Mouse (Mus musculus): Measurements from ENCODE around the gene Tmem29.
"Not testable (repeated sequence)": the region's sequence is repeated elsewhere in the genome, so short reads cannot be mapped to it uniquely, and the experiment has no call there.

Tmem29 gene

GRCm38 (mm10) chrX:150458766-150459350 is at the start of gene Tmem29:
Gene Tmem29, minus strand, starts transcription at chrX:150459154.
- peak; percentile 76 to 89 for DNase-seq (ENCODE audit: low spot score in 2 of 2)

DNA sequence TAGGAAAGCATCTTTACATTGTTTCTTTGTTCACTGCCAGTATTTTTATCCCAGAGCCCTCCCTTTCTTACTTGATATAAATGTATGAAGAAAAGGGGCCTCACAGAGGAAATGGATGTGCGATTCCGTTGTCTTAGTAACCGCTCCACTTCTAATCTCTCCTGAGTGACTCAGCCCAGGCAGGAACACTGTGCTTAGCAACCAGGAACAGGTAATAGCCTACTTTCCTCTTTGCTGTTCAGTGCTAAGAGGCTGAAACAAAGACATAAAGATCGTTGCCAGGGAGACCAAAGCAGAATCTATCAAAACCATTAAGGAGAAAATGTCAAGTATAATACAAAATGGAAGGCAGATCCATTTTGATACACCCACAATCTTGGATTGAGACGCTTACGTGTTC is 49.7 kb upstream of the Tmem29 start:
- no peak for DNase-seq (ENCODE audit: low spot score in 2 of 2)

- not testable (repeated sequence) for DNase-seq (ENCODE audit: low spot score in 2 of 2)
Measured at GRCm38 (mm10) chrX:150487811-150488210, 28.9 kb upstream of the Tmem29 start.

DNA sequence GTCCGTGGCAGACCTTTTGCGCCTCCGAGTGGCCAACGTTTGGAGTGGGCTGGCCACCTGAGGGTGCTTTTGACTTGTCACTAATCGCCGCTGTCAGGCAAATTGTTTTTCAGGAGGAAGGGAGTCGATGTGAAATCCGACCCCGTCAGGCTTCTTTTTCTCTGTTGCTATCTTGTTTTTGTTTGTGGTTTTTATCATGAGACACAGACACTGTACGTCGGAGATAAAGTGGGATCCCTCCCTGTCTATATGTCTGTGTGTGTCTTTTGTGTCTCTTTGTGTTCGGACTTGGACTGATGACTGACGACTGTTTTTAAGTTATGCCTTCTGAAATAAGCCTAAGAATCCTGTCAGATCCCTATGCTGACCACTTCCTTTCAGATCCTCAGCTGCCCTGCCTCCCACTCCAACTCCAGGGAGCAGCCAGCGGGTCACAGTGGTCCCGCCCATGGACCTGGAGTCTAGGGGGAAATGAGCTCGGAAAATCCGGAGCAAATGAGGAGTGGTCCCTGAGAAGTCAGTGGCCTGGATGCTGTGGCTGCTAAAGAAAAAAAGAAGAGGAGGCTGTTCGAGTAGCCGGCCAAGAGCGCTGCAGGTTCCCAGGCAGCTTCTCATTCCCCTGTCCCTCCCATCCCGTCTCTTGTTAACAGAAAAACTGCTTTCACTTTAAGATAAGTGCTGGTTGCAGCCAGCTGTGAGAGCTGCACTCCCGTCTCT is 27.5 kb upstream of the Tmem29 start:
- DNase-seq (ENCODE audit: low spot score in 2 of 2), result not testable (repeated sequence)

- peak; percentile 81 to 90 for DNase-seq (ENCODE audit: low spot score in 2 of 2)
Measured at GRCm38 (mm10) chrX:150477854-150478780, 19.2 kb upstream of the Tmem29 start.

- DNase-seq (ENCODE audit: low spot score in 2 of 2), result no peak
Measured at GRCm38 (mm10) chrX:150471416-150471815, 12.5 kb upstream of the Tmem29 start.

DNA sequence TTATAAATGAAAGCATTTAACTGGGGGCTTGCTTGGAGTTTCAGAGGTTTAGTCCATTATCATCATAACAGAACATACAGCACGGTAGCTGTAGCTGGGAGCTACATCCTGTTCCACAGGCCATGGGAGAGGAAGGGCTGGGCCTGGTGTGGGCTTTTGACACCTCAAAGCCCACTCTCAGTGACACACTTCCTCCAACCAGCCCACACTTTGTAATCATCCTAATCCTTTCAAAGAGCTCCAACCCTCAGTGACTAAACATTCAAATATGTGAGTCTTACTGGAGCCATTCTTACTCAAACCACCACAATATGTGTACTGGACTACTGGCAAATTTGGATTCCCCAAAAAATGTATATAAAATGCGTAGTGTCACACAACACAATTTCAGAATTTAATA is 9.3 kb upstream of the Tmem29 start:
- no peak for DNase-seq (ENCODE audit: low spot score in 2 of 2)

GRCm38 (mm10) chrX:150466817-150467216 is 7.9 kb upstream of the Tmem29 start:
- not testable (repeated sequence) for DNase-seq (ENCODE audit: low spot score in 2 of 2)

DNA sequence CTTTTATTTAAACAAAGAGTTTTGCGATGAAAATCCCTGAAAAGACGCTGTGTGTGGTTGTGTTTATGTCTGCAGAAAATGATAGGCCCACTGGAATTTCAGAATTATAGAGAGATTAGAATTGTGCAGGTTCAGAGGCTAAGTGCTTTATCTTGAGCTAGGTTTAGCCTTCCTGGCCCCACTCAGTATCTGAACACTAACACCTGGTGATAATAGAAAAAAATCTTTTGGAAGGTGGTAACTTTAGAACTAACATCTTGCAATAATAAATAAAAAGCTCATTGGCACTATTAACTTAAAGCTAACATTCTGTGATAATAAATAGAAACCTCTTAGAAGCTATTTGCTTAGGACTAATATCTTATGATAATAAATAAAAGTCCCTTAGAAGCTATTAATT is 1.2 kb upstream of the Tmem29 start:
- DNase-seq (ENCODE audit: low spot score in 2 of 2), result no peak

DNA sequence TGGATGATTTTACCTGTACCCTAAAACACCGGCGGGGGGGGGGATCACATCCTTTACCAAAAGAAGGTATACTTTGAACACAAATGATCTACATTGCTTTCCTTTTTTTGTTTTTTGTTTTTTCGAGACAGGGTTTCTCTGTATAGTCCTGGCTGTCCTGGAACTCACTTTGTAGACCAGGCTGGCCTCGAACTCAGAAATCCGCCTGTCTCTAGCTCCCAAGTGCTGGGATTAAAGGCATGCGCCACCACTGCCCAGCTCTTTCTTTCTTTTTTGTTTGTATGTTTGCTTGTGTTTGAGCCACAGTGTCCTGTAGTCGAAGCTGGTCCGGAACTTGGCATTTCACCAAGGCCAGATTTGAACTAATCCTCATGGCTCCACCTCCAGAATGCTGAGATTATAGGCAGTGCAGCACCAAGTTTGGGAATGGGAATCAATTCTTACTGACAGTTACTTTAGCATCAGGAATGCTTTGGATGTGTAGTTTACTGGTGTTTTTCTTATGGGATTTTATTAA is 515 bp upstream of the Tmem29 start:
- peak in 1 of 2 experiments; percentile 24 for DNase-seq (ENCODE audit: low spot score in 2 of 2)

DNA sequence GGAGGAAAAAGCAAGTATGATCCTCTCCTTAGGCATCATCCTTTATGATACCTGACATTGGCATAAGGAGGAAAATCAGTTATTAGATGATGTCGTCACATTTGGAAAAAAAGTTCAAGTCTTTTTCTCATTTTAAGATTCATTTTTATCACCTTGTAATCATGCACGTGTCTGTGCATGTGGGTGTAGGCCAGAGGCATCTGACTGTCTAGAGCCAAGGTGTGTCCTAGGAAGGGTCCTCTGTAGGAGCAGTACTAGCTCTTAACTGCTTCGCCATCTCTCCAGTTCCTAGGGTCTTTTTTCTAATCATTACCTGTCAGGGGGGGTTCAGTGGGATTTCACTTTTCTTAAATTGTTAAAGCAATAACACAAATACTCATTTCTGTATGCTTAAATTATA is 818 bp downstream of the Tmem29 start:
- DNase-seq (ENCODE audit: low spot score in 2 of 2), result no peak

- peak; percentile 77 to 82 for DNase-seq (ENCODE audit: low spot score in 2 of 2)
Measured at GRCm38 (mm10) chrX:150440505-150441338, 18.2 kb downstream of the Tmem29 start.

DNA sequence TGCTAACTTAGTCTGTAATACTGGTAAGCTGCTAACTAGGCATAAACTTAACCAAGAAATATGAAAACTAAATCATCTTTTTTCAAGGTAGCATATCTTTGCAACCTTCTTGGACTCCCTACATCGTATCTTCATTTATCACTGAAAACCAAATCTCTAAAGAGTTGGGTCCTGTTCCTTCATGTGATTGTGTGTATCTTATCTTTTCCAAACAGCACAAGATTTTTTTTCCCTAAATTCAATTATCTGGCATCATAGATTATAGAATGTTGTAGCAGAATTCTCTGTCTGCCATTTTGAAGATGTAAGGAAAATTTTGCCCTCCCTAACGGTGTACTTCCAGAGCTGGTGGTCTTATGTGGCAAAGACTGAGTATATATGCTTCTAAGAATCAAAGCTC is 22.6 kb downstream of the Tmem29 start:
- no peak for DNase-seq (ENCODE audit: low spot score in 2 of 2)

DNA sequence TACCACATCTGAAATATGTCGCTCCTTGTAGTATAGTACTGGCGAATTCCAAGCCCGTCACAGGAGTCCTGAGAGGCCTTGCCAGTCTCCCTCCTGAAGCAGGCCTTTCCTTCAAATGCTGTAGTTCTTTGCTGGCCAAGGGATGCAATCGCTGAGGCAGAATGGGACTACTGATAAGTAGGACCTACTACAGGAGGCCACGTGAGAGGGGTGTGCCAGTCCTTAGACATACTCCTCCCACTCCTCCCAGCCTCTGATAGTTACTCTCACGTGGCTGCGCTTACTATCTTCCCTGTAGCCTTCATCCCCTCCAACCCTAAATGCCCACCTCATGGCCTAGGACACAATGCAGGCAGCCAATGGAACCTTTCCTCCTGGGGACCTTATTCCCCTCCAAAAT is 23.6 kb downstream of the Tmem29 start:
- DNase-seq (ENCODE audit: low spot score in 2 of 2), result no peak

DNA sequence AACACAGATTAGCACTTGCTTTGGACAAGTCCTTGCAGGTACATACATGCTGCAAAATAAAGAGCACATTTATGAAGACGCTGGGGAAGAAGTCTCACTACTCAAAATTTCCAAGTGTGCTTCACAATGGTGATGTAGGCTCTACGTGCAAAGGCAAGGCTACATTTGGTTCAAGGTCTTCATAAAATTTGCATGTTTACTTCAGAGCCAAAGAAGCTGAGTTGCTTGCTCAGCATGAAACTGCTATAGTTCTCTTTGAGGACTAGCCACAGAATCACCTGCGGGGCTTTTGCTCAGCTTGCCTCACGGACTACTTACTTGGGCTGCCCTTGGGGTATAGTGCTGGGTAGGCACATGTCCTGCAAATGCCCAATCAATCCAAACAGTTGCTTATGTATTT is 45.4 kb downstream of the Tmem29 start:
- DNase-seq (ENCODE audit: low spot score in 2 of 2), result no peak

All from frontal cortex, postnatal 10 days (tissue).